Mouse (Mus musculus): ENCODE data around the gene Kcnb1. TPM values are rescaled to one million over a fixed set of nuclear protein-coding genes. Genes with fewer than 3 reads are reported as not detected.
"Not testable (repeated sequence)": the region's sequence is repeated elsewhere in the genome, so short reads cannot be mapped to it uniquely, and the experiment has no call there.

Gene Kcnb1
- polyA plus RNA-seq, 1 experiment from 2014 or later = 0.49 TPM

DNA sequence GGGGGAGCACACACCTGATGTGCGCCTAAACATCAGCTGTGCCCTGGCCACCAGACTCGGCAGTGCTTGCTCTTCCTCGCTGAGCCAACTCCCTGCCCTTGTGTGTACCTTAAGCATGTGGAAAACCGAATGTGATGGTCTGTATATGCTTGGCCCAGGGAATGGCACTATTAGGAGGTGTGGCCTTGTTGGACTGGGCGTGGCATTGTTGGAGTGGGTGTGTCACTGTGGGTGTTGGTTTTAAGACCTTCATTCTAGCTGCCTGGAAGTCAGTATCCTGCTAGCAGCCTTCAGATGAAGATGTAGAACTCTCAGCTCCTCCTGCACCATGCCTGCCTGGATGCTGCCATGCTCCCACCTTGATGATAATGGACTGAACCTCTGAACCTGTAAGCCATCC is 14.7 kb upstream of the Kcnb1 start:
- H3K4me1 ChIP-seq = peaks cover 20% of the 10 kb centered on the region
- WGBS = 74% methylated on average over 5 of the region's 5 CpGs

DNA sequence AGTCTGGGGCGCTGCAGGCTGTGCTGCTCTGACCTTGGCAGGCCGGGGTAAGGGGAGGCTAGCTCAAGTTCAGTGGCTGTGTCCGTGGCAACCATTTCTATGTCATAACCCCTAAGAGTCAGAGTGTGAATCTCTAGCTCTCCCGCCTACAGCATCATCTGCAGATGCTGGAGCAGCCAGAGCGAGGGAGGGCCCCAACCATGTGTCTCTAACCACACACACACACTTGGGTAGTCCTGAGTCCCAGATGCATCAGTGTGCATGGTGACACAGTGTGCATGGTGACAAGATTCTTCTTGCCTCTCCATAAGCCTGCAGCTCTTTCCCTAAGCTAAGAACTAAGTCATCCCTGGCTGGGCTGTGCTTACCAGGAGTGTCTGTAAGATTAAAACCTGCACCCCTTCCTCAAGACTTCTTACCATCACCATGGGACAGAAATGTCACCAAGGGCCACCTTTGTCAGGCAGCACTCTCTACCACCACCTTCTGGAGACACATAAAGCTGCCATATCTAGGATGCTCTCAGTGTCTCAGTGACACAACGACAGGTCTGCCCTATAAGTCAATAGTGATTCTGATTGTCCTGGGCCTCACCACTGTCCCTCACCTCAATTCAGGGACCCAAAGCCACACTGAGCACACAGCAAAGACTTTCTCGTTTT is 13.7 kb upstream of the Kcnb1 start:
- Histone ChIP-seq H3K9ac (no peak overlapping the region), H3K9me3 (no peaks in the 10 kb centered on the region), H3K4me1 (peaks cover 10% of the 10 kb centered on the region), H3K27me3 (replicated peaks) (peaks cover 3% of the 10 kb centered on the region; the same call in 1 of the 2 replicates), H3K4me2 (no peak overlapping the region), H3K36me3 (0 out of 2 replicates have a peak, but pooled peaks cover 10% of the 10 kb centered on the region), H3K27ac (replicated peaks) (no peak overlapping the region), H3K4me3 (no peak overlapping the region)
- WGBS = 72% methylated on average over 7 of the region's 7 CpGs
- ATAC-seq (ENCODE audit: extremely low read depth, insufficient number of reproducible peaks, low FRiP score, low TSS enrichment) = no peak

More for the DNA sequence above, 14.7 kb upstream of the Kcnb1 start:
- not testable (repeated sequence) for H3K27ac ChIP-seq (replicated peaks); H3K4me3 ChIP-seq; H3K27me3 ChIP-seq (replicated peaks); H3K9ac ChIP-seq; H3K9me3 ChIP-seq; ATAC-seq (ENCODE audit: extremely low read depth, insufficient number of reproducible peaks, low FRiP score, low TSS enrichment); H3K4me2 ChIP-seq
- 0 out of 2 replicates have a peak, but pooled peaks cover 10% of the 10 kb centered on the region for H3K36me3 ChIP-seq

DNA sequence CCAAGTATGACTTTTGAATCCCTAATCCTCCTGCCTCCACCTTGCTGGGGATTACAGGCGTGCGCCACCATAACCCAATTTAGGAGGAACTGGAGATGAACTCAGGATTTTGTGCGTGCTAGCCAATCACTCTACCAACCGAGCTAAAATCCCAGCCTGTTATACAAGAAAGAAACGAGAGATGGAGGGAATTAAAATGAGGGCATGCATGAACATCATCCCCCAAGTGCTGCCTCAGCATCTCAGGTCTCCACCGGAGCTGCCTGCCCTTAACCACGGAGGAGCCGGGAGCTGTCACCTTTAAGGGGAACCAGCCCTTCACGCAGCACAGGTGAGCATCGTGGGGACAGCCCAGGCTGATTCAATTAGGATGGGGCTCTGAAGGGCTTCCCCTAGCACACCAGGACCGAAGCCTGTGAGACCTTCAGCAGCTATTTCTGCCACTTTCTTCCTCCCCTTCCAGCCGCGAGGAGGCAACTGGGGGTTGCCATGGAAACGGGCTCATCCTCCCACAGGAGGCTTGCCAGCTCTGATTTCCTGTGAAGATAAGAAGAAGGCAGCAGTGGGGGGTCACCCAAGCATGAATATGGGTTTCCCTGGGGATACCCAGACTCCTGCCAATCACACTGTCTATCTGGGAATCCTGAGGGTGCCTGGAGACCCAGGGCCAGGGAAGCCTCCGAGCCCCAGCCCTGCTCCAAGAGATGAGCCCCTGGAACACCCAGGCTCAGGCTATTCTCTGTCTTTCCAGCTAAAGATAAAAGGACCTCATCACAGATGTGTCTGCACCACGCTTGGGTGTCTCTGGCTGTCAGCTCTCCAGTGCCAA is 11.7 kb upstream of the Kcnb1 start:
- Histone ChIP-seq H3K27ac (replicated peaks) (no peak overlapping the region), H3K4me2 (no peak overlapping the region), H3K9ac (no peak overlapping the region), H3K4me3 (no peak overlapping the region), H3K27me3 (replicated peaks) (peaks cover 3% of the 10 kb centered on the region; the same call in 1 of the 2 replicates), H3K9me3 (no peaks in the 10 kb centered on the region), H3K4me1 (no peaks in the 10 kb centered on the region), H3K36me3 (0 out of 2 replicates have a peak, but pooled peaks cover 6% of the 10 kb centered on the region)
- 38% methylated on average over 16 of the region's 16 CpGs for WGBS
- no peak for ATAC-seq (ENCODE audit: extremely low read depth, insufficient number of reproducible peaks, low FRiP score, low TSS enrichment)

DNA sequence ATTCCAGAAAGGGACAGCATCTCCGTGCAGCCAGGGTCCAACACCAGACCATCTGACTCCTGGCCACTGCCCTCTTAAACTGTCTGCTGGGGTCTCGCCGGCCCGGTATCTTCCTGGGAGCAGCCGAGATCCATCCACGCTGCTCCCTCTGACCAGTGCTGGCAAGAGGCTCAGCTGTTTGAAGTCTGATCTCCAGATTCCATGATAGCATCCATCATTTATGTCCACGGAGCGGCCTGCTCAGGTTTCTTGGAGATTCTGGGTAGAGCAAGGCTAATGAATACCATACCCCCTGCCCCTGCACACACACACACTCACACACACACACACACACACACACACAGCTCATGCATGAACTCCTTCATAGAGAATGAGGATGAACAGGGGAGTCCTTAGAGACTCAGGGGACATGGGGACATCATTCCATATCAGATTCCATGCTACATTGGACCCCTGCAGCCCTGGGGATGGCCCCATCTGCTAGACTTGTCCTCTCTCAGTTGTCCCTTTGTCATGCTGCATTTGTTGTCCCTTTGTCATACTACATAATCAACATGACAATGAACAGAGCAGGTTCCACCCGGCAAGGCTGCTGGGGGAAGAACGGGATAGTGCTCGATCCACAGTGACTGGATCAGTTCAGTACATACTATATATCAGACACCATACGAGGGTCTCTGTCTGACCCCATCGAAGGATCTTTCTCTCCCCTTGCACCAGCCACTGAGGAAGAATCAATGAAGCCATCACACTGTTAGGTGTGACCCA is 8.9 kb upstream of the Kcnb1 start:
- 55% methylated on average over 13 of the region's 13 CpGs for WGBS
- peaks cover 3% of the 10 kb centered on the region; the same call in 1 of the 2 replicates for H3K27me3 ChIP-seq (replicated peaks)
- H3K27ac ChIP-seq (replicated peaks) = no peak overlapping the region
- H3K4me1 ChIP-seq = no peaks in the 10 kb centered on the region
- no peak for ATAC-seq (ENCODE audit: extremely low read depth, insufficient number of reproducible peaks, low FRiP score, low TSS enrichment)
- 0 out of 2 replicates have a peak, but pooled peaks cover 4% of the 10 kb centered on the region for H3K9me3 ChIP-seq
- no peak overlapping the region for H3K4me3 ChIP-seq
- no peak overlapping the region for H3K4me2 ChIP-seq
- H3K36me3 ChIP-seq = 0 out of 2 replicates have a peak, but pooled peaks cover 3% of the 10 kb centered on the region
- no peak overlapping the region for H3K9ac ChIP-seq

DNA sequence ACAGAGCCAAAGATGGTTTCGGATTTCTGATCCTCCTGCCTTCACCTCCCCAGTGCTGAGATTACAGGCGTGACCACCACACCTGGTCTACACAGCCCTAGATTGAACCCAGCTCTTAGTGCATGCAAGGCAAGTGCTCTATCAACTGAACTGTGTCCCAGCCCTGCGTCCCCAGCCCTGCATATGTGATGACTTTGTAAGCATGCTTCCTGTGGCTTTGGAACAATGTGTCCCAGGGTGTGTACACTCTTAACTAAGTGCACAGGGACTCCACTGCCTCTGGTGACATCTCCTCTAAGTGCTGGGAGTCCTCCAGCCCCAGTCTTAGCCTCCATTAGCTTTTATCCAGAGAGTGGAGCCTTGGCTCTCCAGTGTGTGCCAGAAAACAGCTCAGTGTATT is 3.4 kb upstream of the Kcnb1 start:
- peaks cover 45% of the 10 kb centered on the region for H3K27me3 ChIP-seq (replicated peaks)
- ATAC-seq (ENCODE audit: extremely low read depth, insufficient number of reproducible peaks, low FRiP score, low TSS enrichment) = no peak
- no peaks in the 10 kb centered on the region for H3K36me3 ChIP-seq
- 78% methylated on average over 3 of the region's 3 CpGs for WGBS
- peaks cover 21% of the 10 kb centered on the region for H3K4me1 ChIP-seq
- H3K9ac ChIP-seq = no peak overlapping the region
- H3K4me3 ChIP-seq = no peak overlapping the region
- H3K9me3 ChIP-seq = 0 out of 2 replicates have a peak, but pooled peaks cover 5% of the 10 kb centered on the region
- no peak overlapping the region for H3K4me2 ChIP-seq
- H3K27ac ChIP-seq (replicated peaks) = no peak overlapping the region

DNA sequence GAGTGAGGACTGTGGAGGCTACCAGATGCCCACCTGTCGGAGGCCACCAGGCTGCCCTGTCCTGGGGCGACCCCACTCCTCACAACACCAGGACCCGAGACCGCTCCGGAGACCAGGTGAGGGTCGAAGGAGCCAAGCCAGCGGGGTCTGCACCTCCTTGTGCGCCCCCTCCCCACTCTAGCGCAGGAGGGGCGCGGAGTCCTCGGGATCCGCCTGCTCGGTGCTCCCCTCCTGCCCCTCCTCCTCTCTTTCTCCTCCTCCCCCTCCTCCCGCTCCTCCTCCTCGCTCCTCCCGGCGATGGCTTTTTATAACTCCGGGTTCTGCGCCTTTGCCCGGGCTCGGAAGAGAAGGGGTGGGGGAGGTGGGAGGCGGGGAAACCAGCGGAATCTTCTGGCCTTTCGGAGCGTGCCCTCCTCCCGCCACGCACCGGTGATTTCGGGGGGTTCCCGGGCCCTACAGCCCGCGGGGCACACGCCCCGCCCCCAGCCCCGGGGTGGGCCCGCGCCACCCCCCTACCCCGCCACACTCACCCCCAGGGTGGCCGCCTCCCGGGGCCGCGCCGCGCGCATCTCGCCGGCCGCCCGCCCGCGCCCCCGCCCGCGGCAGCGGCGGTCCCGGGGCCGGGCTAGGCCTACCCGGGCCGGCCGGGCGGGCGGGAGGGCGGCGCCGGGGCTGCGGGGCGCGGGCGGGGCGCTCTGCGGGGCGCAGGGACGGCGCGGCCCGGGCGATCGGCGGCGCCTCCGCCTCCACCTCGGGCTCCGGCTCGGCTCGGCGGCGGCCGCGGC is 472 bp downstream of the Kcnb1 start:
- H3K27ac ChIP-seq (replicated peaks) = no peak overlapping the region
- peak overlapping the region; percentile 86 for H3K4me2 ChIP-seq
- peaks cover 84% of the 10 kb centered on the region for H3K27me3 ChIP-seq (replicated peaks)
- H3K36me3 ChIP-seq = no peaks in the 10 kb centered on the region
- H3K4me3 ChIP-seq = peak overlapping the region; percentile 63
- H3K9ac ChIP-seq = peak overlapping the region; percentile 76
- H3K9me3 ChIP-seq = 0 out of 2 replicates have a peak, but pooled peaks cover 5% of the 10 kb centered on the region
- peaks cover 24% of the 10 kb centered on the region for H3K4me1 ChIP-seq
- 0 out of 2 replicates have a peak, but pooled peaks have one; percentile 29 for ATAC-seq (ENCODE audit: extremely low read depth, insufficient number of reproducible peaks, low FRiP score, low TSS enrichment)
- WGBS = 1% methylated on average over 61 of the region's 91 CpGs

DNA sequence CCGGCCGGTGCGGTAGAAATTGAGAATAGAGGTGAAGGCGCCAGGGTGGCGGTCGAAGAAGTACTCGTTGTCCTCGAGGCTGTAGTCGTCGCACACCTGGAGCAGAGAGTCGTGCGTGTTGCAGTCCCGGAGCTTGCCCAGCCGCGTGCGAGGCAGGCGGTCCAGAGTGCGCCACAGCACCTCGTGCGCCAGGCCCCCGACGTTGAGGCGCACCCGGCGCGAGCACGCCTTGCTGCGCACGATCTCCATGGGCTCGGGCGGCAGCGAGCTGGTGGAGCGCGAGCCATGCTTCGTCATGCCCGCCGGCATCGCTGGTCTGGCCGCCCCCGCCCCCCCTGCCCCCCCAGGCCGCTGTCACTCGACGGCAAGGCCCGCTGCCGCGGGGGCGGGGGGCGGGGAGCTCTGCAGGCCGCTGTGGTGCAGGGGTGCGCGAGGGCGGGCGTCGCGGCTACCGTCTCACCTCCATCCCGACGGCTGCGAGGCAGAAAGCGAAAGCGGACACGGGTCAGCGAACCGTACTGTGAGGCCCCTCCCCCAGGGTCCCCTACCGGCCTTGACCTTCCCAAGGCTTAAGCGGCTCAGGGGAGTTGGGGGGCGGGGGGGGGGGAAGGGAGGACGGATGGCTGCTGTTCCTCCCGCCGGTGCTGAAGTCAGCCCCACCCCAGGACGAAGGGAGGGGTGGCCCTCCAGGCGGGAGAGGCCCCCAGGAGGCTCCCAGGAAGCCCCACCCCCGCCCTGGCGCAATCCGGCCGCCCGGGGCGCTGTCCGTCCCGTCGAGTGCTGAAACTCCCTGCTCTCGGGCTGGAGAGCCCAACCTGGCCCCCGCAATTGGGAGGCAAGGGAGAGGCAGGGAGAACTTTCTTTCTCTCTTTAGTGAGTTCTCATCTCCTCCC is 1.4 kb downstream of the Kcnb1 start:
- 12% methylated on average over 80 of the region's 83 CpGs for WGBS
- peak; percentile 22; the same call in 1 of the 2 replicates for ATAC-seq (ENCODE audit: extremely low read depth, insufficient number of reproducible peaks, low FRiP score, low TSS enrichment)
- Histone ChIP-seq H3K36me3 (no peaks in the 10 kb centered on the region), H3K27me3 (replicated peaks) (peaks cover 85% of the 10 kb centered on the region), H3K4me3 (peak overlapping the region; percentile 63), H3K9ac (peak overlapping the region; percentile 54; the same call in 1 of the 2 replicates), H3K4me2 (peak overlapping the region; percentile 86), H3K9me3 (no peaks in the 10 kb centered on the region), H3K4me1 (peaks cover 24% of the 10 kb centered on the region), H3K27ac (replicated peaks) (no peak overlapping the region)

DNA sequence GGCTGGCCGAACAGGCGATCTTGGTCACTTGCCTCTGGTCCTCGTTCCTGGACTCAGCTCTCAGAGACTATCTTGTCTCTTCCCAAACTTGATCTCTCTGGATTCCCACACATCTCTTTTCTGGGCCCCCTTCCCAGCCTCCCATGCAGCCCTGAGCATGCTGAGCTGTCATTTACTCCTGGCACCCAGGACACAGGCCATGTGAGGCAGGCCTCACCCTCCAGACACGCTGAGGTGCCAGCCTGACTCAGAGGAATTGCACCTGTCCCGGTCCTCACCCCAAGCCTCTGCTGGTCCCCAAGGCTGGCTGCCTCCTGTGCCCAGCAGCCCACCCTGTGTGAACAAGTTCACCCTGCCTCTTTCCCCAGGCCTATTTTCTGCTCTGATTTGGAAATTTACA is 2.8 kb downstream of the Kcnb1 start:
- H3K4me3 ChIP-seq = no peak overlapping the region
- no peak overlapping the region for H3K27ac ChIP-seq (replicated peaks)
- 66% methylated on average over 5 of the region's 5 CpGs for WGBS
- H3K4me1 ChIP-seq = peaks cover 24% of the 10 kb centered on the region
- H3K27me3 ChIP-seq (replicated peaks) = peaks cover 75% of the 10 kb centered on the region
- no peak overlapping the region for H3K9ac ChIP-seq
- no peaks in the 10 kb centered on the region for H3K36me3 ChIP-seq
- H3K4me2 ChIP-seq = no peak overlapping the region
- no peak for ATAC-seq (ENCODE audit: extremely low read depth, insufficient number of reproducible peaks, low FRiP score, low TSS enrichment)
- no peaks in the 10 kb centered on the region for H3K9me3 ChIP-seq

DNA sequence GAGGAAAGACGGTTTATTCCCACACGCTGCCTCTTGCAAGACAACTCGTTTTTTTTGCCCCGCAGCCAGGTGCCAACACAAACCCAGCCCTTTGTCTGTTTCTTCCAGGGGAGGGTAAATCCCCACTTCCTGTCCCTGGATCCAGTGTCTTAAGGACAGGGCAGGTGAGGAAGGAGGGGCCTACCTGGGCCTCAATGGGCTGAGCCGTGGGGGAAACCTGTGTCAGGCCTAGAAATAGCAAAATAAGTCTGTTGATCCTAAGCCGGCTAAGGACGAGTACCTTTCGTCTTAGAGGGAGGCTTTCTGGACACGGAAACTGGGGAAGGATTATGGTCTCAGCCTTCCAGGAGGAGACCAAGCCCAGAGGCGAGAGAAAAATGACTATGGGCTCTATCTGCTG is 3.4 kb downstream of the Kcnb1 start:
- WGBS = 42% methylated on average over 10 of the region's 10 CpGs
- Histone ChIP-seq H3K27ac (replicated peaks) (no peak overlapping the region), H3K4me1 (peaks cover 24% of the 10 kb centered on the region), H3K9ac (no peak overlapping the region), H3K4me3 (no peak overlapping the region), H3K36me3 (no peaks in the 10 kb centered on the region), H3K4me2 (no peak overlapping the region), H3K27me3 (replicated peaks) (peaks cover 71% of the 10 kb centered on the region), H3K9me3 (no peaks in the 10 kb centered on the region)
- no peak for ATAC-seq (ENCODE audit: extremely low read depth, insufficient number of reproducible peaks, low FRiP score, low TSS enrichment)

DNA sequence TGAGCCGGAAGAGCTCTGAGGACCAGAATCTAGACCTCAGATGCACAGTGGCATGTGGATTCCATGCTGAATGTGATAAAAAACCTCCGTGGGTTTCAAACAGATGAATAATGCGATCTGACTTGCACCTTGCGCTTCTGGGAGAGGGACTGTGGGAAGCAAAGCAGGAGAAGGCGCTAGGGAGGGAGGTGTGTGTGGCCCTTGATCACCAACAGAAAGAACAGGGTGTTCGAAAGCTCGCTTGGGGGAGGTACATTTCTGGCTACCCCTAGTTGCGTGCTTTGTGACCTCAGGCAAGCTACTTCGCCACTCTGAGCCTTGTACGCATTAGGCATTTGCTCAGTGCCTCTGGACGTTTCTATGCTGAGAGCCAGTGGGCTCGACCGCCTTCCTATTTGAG is 4.0 kb downstream of the Kcnb1 start:
- 57% methylated on average over 13 of the region's 13 CpGs for WGBS
- no peaks in the 10 kb centered on the region for H3K36me3 ChIP-seq
- no peak for ATAC-seq (ENCODE audit: extremely low read depth, insufficient number of reproducible peaks, low FRiP score, low TSS enrichment)
- peaks cover 24% of the 10 kb centered on the region for H3K4me1 ChIP-seq
- H3K4me3 ChIP-seq = no peak overlapping the region
- no peaks in the 10 kb centered on the region for H3K9me3 ChIP-seq
- H3K9ac ChIP-seq = no peak overlapping the region
- H3K27me3 ChIP-seq (replicated peaks) = peaks cover 67% of the 10 kb centered on the region
- no peak overlapping the region for H3K27ac ChIP-seq (replicated peaks)
- no peak overlapping the region for H3K4me2 ChIP-seq
